Mouse (Mus musculus) embryonic fibroblast, embryonic 13.5 days (primary cell): Measurements from ENCODE around the gene Acap1. TPM values are rescaled to one million over a fixed set of nuclear protein-coding genes. Genes with fewer than 3 reads are reported as not detected.
"Not testable (repeated sequence)": the region's sequence is repeated elsewhere in the genome, so short reads cannot be mapped to it uniquely, and the experiment has no call there.

Source experiments
- H3K27ac ChIP-seq: 2 replicates; pipeline ENCODE4 v1.5.1; 2012; ENCODE audit warnings: low read length, control low read depth, inconsistent platforms; ENCODE audit not compliant: insufficient read depth
- H3K4me1 ChIP-seq: 2 replicates; pipeline ENCODE4 v1.6.1; 2011; ENCODE audit warnings: low read length; ENCODE audit not compliant: control insufficient read depth, insufficient read depth
- H3K4me3 ChIP-seq: 2 replicates; pipeline ENCODE4 v1.5.1; 2011; ENCODE audit warnings: mild to moderate bottlenecking, control low read depth, low read length; ENCODE audit not compliant: insufficient read depth
- CTCF ChIP-seq: IDR thresholded peaks from 2 replicates; pipeline ENCODE4 v1.5.1; 2011; ENCODE audit warnings: mild to moderate bottlenecking, control low read depth, low read length, moderate library complexity, borderline replicate concordance; ENCODE audit not compliant: insufficient read depth
- POLR2A ChIP-seq: IDR thresholded peaks from 2 replicates; pipeline ENCODE4 v1.6.1; 2011; ENCODE audit warnings: low read depth, mild to moderate bottlenecking, control low read depth, low read length, moderate library complexity
- polyA plus RNA-seq: library from polyadenylated mRNA; stranded (reverse); fragments of >200 nt; gene quantifications from 2 replicates; pipeline ENCODE4 v1.2.4, GENCODE M21; 2011; ENCODE audit warnings: low read depth; ENCODE audit not compliant: missing spikeins, insufficient read length

Acap1 gene
- polyA plus RNA-seq, 1 experiment = not detected

- no peak for TF ChIP-seq CTCF
- no peak for TF ChIP-seq POLR2A
- peak within 1 kb of the TSS; percentile 80 for H3K4me3 ChIP-seq
- no peaks in the 10 kb centered on the region; the same call in 1 of the 2 replicates for H3K4me1 ChIP-seq
- H3K27ac ChIP-seq = peak within 1 kb of the TSS; percentile 96
Observed at GRCm38 (mm10) chr11:69877878-69878277, 17.5 kb downstream of the Acap1 start, which contains the start of gene Tmem95. TSS of gene Tmem95 (minus strand) at chr11:69878018.

- TF ChIP-seq CTCF (peak; percentile 87), POLR2A (peak; percentile 36; the same call in 1 of the 2 replicates)
- H3K4me1 ChIP-seq = no peaks in the 10 kb centered on the region; the same call in none of the 2 replicates
- H3K27ac ChIP-seq = peak overlapping the region; percentile 96
- H3K4me3 ChIP-seq = no peak overlapping the region
Observed at GRCm38 (mm10) chr11:69876867-69877266, 18.5 kb downstream of the Acap1 start.

GRCm38 (mm10) chr11:69876186-69876585, 19.2 kb downstream of the Acap1 start:
- H3K27ac ChIP-seq = peak overlapping the region; percentile 79
- no peak overlapping the region for H3K4me3 ChIP-seq
- TF ChIP-seq CTCF (no peak), POLR2A (peak; percentile 41; the same call in 1 of the 2 replicates)
- no peaks in the 10 kb centered on the region; the same call in none of the 2 replicates for H3K4me1 ChIP-seq

- TF ChIP-seq POLR2A (no peak), CTCF (no peak)
- H3K4me3 ChIP-seq = no peak overlapping the region
- no peaks in the 10 kb centered on the region; the same call in none of the 2 replicates for H3K4me1 ChIP-seq
- no peak overlapping the region for H3K27ac ChIP-seq
Observed at GRCm38 (mm10) chr11:69872451-69872850, 22.9 kb downstream of the Acap1 start.

- TF ChIP-seq CTCF = no peak
- TF ChIP-seq POLR2A = no peak
- Histone ChIP-seq H3K27ac (no peak overlapping the region), H3K4me1 (no peaks in the 10 kb centered on the region; the same call in 1 of the 2 replicates), H3K4me3 (no peak overlapping the region)
Observed at GRCm38 (mm10) chr11:69871822-69872221, 23.5 kb downstream of the Acap1 start.

- Histone ChIP-seq H3K4me1 (no peaks in the 10 kb centered on the region; the same call in 1 of the 2 replicates), H3K4me3 (no peak overlapping the region), H3K27ac (no peak overlapping the region)
- TF ChIP-seq POLR2A (no peak), CTCF (no peak)
Observed at GRCm38 (mm10) chr11:69870289-69871069, 24.9 kb downstream of the Acap1 start.

- Histone ChIP-seq H3K27ac (no peak overlapping the region), H3K4me1 (no peaks in the 10 kb centered on the region; the same call in 1 of the 2 replicates), H3K4me3 (no peak overlapping the region)
- TF ChIP-seq POLR2A (no peak), CTCF (no peak)
Observed at GRCm38 (mm10) chr11:69867335-69867734, 28.0 kb downstream of the Acap1 start.

- Histone ChIP-seq H3K27ac (no peak overlapping the region), H3K4me3 (no peak overlapping the region), H3K4me1 (no peaks in the 10 kb centered on the region)
- no peak for TF ChIP-seq CTCF
- TF ChIP-seq POLR2A = no peak
Observed at GRCm38 (mm10) chr11:69865561-69865960, 29.8 kb downstream of the Acap1 start.

GRCm38 (mm10) chr11:69864138-69864860, 31.0 kb downstream of the Acap1 start:
- Histone ChIP-seq H3K27ac (no peak overlapping the region), H3K4me3 (no peak overlapping the region), H3K4me1 (no peaks in the 10 kb centered on the region)
- TF ChIP-seq CTCF (no peak), POLR2A (no peak)

GRCm38 (mm10) chr11:69863729-69864128, 31.6 kb downstream of the Acap1 start:
- not testable (repeated sequence) for H3K27ac ChIP-seq, H3K4me3 ChIP-seq, H3K4me1 ChIP-seq
